Mouse (Mus musculus): ENCODE data around the gene Runx1. TPM values are rescaled to one million over a fixed set of nuclear protein-coding genes. Genes with fewer than 3 reads are reported as not detected.

Runx1 gene
- polyA plus RNA-seq, 2 experiments = 3.0 to 4.4 TPM

GRCm38 (mm10) chr16:92605606-92606490, 220.1 kb downstream of the Runx1 start:
- DNase-seq (ENCODE audit: low read depth in 3 of 3, low spot score in 3 of 3) (no peak), ATAC-seq (ENCODE audit: insufficient read depth) (no peak)
- H3K9me3 ChIP-seq (ENCODE audit: control insufficient read depth, low read length) = no peaks in the 10 kb centered on the region
- H3K9ac ChIP-seq (replicated peaks) = no peak overlapping the region; the same call in 1 of the 2 replicates
- H3K27me3 ChIP-seq (ENCODE audit: control insufficient read depth, insufficient read depth, low read length) = no peaks in the 10 kb centered on the region
- H3K4me1 ChIP-seq (replicated peaks; ENCODE audit: control insufficient read depth in 2 of 2, insufficient read depth in 2 of 2, low read length in 1 of 2) = no peaks in the 10 kb centered on the region
- peaks cover 3% of the 10 kb centered on the region; the same call in 1 of the 2 replicates for H3K36me3 ChIP-seq (replicated peaks; ENCODE audit: control insufficient read depth, insufficient read depth, low read depth)
- H3K27ac ChIP-seq = no peak overlapping the region
- WGBS (ENCODE audit: insufficient replicate concordance) = 80% methylated on average over 64 of the region's 64 CpGs
- 0 out of 4 replicates have a peak overlapping the region, but pooled peaks of 1 of the 2 experiments have one; percentile 12 for H3K4me3 ChIP-seq (ENCODE audit: insufficient read depth in 1 of 2, low read depth in 2 of 2, low read length in 2 of 2)
- peak overlapping the region; percentile 18 for H3K4me2 ChIP-seq (ENCODE audit: low read depth)
- TF ChIP-seq EP300 (IDR thresholded peaks at IDR 0.05; ENCODE audit: low read depth) (no peak), CTCF (IDR thresholded peaks at IDR 0.05; ENCODE audit: low read depth) (no peak)

GRCm38 (mm10) chr16:92602504-92602903, 223.4 kb downstream of the Runx1 start:
- no peak for DNase-seq (ENCODE audit: low read depth in 3 of 3, low spot score in 3 of 3)
- Histone ChIP-seq H3K27me3 (ENCODE audit: control insufficient read depth, insufficient read depth, low read length) (no peaks in the 10 kb centered on the region), H3K9me3 (ENCODE audit: control insufficient read depth, low read length) (no peaks in the 10 kb centered on the region), H3K36me3 (replicated peaks; ENCODE audit: control insufficient read depth, insufficient read depth, low read depth) (peaks cover 3% of the 10 kb centered on the region; the same call in 1 of the 2 replicates), H3K4me2 (ENCODE audit: low read depth) (no peak overlapping the region), H3K9ac (replicated peaks) (no peak overlapping the region), H3K4me1 (replicated peaks; ENCODE audit: control insufficient read depth in 2 of 2, insufficient read depth in 2 of 2, low read length in 1 of 2) (no peaks in the 10 kb centered on the region), H3K27ac (no peak overlapping the region), H3K4me3 (ENCODE audit: insufficient read depth in 1 of 2, low read depth in 2 of 2, low read length in 2 of 2) (no peak overlapping the region)
- WGBS (ENCODE audit: insufficient replicate concordance) = 61% methylated on average over 11 of the region's 11 CpGs
- no peak for TF ChIP-seq EP300 (IDR thresholded peaks at IDR 0.05; ENCODE audit: low read depth)
- no peak for TF ChIP-seq CTCF (IDR thresholded peaks at IDR 0.05; ENCODE audit: low read depth)
- ATAC-seq (ENCODE audit: insufficient read depth) = no peak

- H3K27ac ChIP-seq = no peak overlapping the region
- TF ChIP-seq EP300 (IDR thresholded peaks at IDR 0.05; ENCODE audit: low read depth) = no peak
- TF ChIP-seq CTCF (IDR thresholded peaks at IDR 0.05; ENCODE audit: low read depth) = no peak
- no peak overlapping the region for H3K4me2 ChIP-seq (ENCODE audit: low read depth)
- WGBS (ENCODE audit: insufficient replicate concordance) = 40% methylated on average over 9 of the region's 9 CpGs
- no peaks in the 10 kb centered on the region for H3K4me1 ChIP-seq (replicated peaks; ENCODE audit: control insufficient read depth in 2 of 2, insufficient read depth in 2 of 2, low read length in 1 of 2)
- H3K27me3 ChIP-seq (ENCODE audit: control insufficient read depth, insufficient read depth, low read length) = no peaks in the 10 kb centered on the region
- no peak overlapping the region for H3K4me3 ChIP-seq (ENCODE audit: insufficient read depth in 1 of 2, low read depth in 2 of 2, low read length in 2 of 2)
- no peak for DNase-seq (ENCODE audit: low read depth in 3 of 3, low spot score in 3 of 3)
- peaks cover 3% of the 10 kb centered on the region; the same call in 1 of the 2 replicates for H3K36me3 ChIP-seq (replicated peaks; ENCODE audit: control insufficient read depth, insufficient read depth, low read depth)
- no peaks in the 10 kb centered on the region for H3K9me3 ChIP-seq (ENCODE audit: control insufficient read depth, low read length)
- no peak overlapping the region for H3K9ac ChIP-seq (replicated peaks)
- ATAC-seq (ENCODE audit: insufficient read depth) = no peak
Measured at GRCm38 (mm10) chr16:92601270-92601826, 224.6 kb downstream of the Runx1 start.

- Histone ChIP-seq H3K9me3 (ENCODE audit: control insufficient read depth, low read length) (no peaks in the 10 kb centered on the region), H3K4me1 (replicated peaks; ENCODE audit: control insufficient read depth in 2 of 2, insufficient read depth in 2 of 2, low read length in 1 of 2) (no peaks in the 10 kb centered on the region), H3K27me3 (ENCODE audit: control insufficient read depth, insufficient read depth, low read length) (no peaks in the 10 kb centered on the region), H3K4me2 (ENCODE audit: low read depth) (no peak overlapping the region), H3K4me3 (ENCODE audit: insufficient read depth in 1 of 2, low read depth in 2 of 2, low read length in 2 of 2) (no peak overlapping the region), H3K9ac (replicated peaks) (no peak overlapping the region), H3K36me3 (replicated peaks; ENCODE audit: control insufficient read depth, insufficient read depth, low read depth) (no peaks in the 10 kb centered on the region), H3K27ac (no peak overlapping the region)
- ATAC-seq (ENCODE audit: insufficient read depth) (no peak), DNase-seq (ENCODE audit: low read depth in 3 of 3, low spot score in 3 of 3) (no peak)
- 66% methylated on average over 11 of the region's 11 CpGs for WGBS (ENCODE audit: insufficient replicate concordance)
- TF ChIP-seq CTCF (IDR thresholded peaks at IDR 0.05; ENCODE audit: low read depth) (no peak), EP300 (IDR thresholded peaks at IDR 0.05; ENCODE audit: low read depth) (no peak)
Measured at GRCm38 (mm10) chr16:92599451-92599850, 226.5 kb downstream of the Runx1 start.

GRCm38 (mm10) chr16:92597655-92598054, 228.3 kb downstream of the Runx1 start:
- no peak for TF ChIP-seq CTCF (IDR thresholded peaks at IDR 0.05; ENCODE audit: low read depth)
- TF ChIP-seq EP300 (IDR thresholded peaks at IDR 0.05; ENCODE audit: low read depth) = no peak
- no peaks in the 10 kb centered on the region for H3K36me3 ChIP-seq (replicated peaks; ENCODE audit: control insufficient read depth, insufficient read depth, low read depth)
- no peaks in the 10 kb centered on the region for H3K4me1 ChIP-seq (replicated peaks; ENCODE audit: control insufficient read depth in 2 of 2, insufficient read depth in 2 of 2, low read length in 1 of 2)
- DNase-seq (ENCODE audit: low read depth in 3 of 3, low spot score in 3 of 3) (no peak), ATAC-seq (ENCODE audit: insufficient read depth) (no peak)
- no peaks in the 10 kb centered on the region for H3K9me3 ChIP-seq (ENCODE audit: control insufficient read depth, low read length)
- WGBS (ENCODE audit: insufficient replicate concordance) = 56% methylated on average over 11 of the region's 11 CpGs
- H3K4me3 ChIP-seq (ENCODE audit: insufficient read depth in 1 of 2, low read depth in 2 of 2, low read length in 2 of 2) = no peak overlapping the region
- no peak overlapping the region for H3K27ac ChIP-seq
- H3K9ac ChIP-seq (replicated peaks) = no peak overlapping the region
- no peak overlapping the region for H3K4me2 ChIP-seq (ENCODE audit: low read depth)
- H3K27me3 ChIP-seq (ENCODE audit: control insufficient read depth, insufficient read depth, low read length) = no peaks in the 10 kb centered on the region

All from liver, embryonic 14.5 days (tissue).